Mouse (Mus musculus) cerebellum, adult 11-12 months (tissue): ENCODE data around the gene Farp2.
"Not testable (repeated sequence)": the region's sequence is repeated elsewhere in the genome, so short reads cannot be mapped to it uniquely, and the experiment has no call there.

Experiments used
- DNase-seq: peaks from one replicate; pipeline ENCODE4 v3.0.0; 2022

Gene Farp2

GRCm38 (mm10) chr1:93511585-93512350 is at the start of gene Farp2:
Gene Farp2 (plus strand): TSS chr1:93512079.
- peak; percentile 93 for DNase-seq

- DNase-seq = no peak
Measured at GRCm38 (mm10) chr1:93465066-93465465, 46.8 kb upstream of the Farp2 start.

GRCm38 (mm10) chr1:93465746-93466145 is 46.1 kb upstream of the Farp2 start:
- no peak for DNase-seq

- DNase-seq = no peak
Measured at GRCm38 (mm10) chr1:93468626-93469025, 43.3 kb upstream of the Farp2 start.

GRCm38 (mm10) chr1:93475694-93476093 is 36.2 kb upstream of the Farp2 start:
- no peak for DNase-seq

GRCm38 (mm10) chr1:93477758-93478585 is 33.9 kb upstream of the Farp2 start:
- DNase-seq = peak; percentile 99

- DNase-seq = peak; percentile 99
Measured at GRCm38 (mm10) chr1:93478586-93479475, 33.0 kb upstream of the Farp2 start, which contains the start of gene Hdlbp. Gene Hdlbp (minus strand): TSS chr1:93478815.

- peak; percentile 21 for DNase-seq
Measured at GRCm38 (mm10) chr1:93479476-93480083, 32.3 kb upstream of the Farp2 start.

GRCm38 (mm10) chr1:93486302-93486701 is 25.6 kb upstream of the Farp2 start:
- not testable (repeated sequence) for DNase-seq

- no peak for DNase-seq
Measured at GRCm38 (mm10) chr1:93495312-93495711, 16.6 kb upstream of the Farp2 start.

- no peak for DNase-seq
Measured at GRCm38 (mm10) chr1:93506944-93507676, 4.8 kb upstream of the Farp2 start.

- DNase-seq = not testable (repeated sequence)
Measured at GRCm38 (mm10) chr1:93508576-93508975, 3.3 kb upstream of the Farp2 start.

GRCm38 (mm10) chr1:93512351-93512690 is 442 bp downstream of the Farp2 start:
- no peak for DNase-seq

GRCm38 (mm10) chr1:93513221-93513620 is 1.3 kb downstream of the Farp2 start:
- peak; percentile 9 for DNase-seq

GRCm38 (mm10) chr1:93521491-93521890 is 9.6 kb downstream of the Farp2 start:
- DNase-seq = no peak

GRCm38 (mm10) chr1:93522325-93522724 is 10.4 kb downstream of the Farp2 start:
- DNase-seq = no peak

- no peak for DNase-seq
Measured at GRCm38 (mm10) chr1:93529801-93530200, 17.9 kb downstream of the Farp2 start.

- DNase-seq = no peak
Measured at GRCm38 (mm10) chr1:93537227-93537626, 25.3 kb downstream of the Farp2 start.

- no peak for DNase-seq
Measured at GRCm38 (mm10) chr1:93543196-93543595, 31.3 kb downstream of the Farp2 start.

GRCm38 (mm10) chr1:93547286-93547685 is 35.4 kb downstream of the Farp2 start:
- DNase-seq = no peak

- DNase-seq = no peak
Measured at GRCm38 (mm10) chr1:93551427-93551826, 39.5 kb downstream of the Farp2 start.

GRCm38 (mm10) chr1:93563224-93563623 is 51.3 kb downstream of the Farp2 start:
- DNase-seq = no peak
